Mouse (Mus musculus): ENCODE results near the gene Tulp2. TPM values are rescaled to one million over a fixed set of nuclear protein-coding genes. Genes with fewer than 3 reads are reported as not detected.
"Not testable (repeated sequence)": the region's sequence is repeated elsewhere in the genome, so short reads cannot be mapped to it uniquely, and the experiment has no call there.

Tulp2 gene
- polyA plus RNA-seq, 1 experiment from 2014 or later, result 1.5 TPM

DNA sequence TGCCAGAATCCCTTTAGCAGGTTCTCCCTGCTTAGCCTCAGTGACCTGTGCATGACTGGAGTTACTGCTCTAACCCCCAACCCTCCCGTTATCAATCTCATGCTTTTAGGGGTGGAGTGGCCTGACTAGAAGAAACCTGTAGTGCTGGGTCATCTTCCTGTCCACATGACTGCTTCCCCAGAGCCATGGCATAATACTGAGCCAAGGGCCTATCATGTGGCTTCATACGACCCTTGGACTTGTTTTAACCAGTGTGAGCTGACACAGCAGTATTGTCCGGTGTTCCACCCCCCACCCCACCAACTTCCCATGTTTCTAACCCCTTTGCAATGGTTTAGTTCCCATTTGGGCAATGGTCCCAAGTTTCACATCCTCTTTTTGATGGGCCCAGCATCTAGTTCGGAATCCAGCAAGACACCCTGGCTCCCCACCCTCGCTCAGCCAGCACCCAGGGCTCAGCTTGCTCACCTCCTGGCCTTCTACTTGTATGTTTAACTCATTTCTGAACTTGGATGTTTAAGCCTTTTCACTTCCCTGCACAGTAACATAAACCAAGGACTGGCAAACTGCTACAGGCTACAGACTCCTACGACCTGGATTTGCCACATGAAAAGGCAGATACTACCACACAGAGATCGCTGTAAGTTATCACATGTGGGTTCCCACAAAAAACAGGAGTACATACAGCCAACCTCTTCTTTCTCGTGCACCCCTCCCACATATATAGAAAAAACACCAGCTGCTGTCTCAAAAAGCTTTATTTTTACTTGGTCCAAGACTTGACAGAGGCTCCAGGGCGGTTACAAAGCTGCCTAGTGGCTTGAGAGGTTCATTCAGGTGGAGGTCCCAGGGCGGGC is 24.2 kb upstream of the Tulp2 start:
- peak overlapping the region; percentile 70 for H3K4me3 ChIP-seq (ENCODE audit: low read depth, low read length)
- no peak for ATAC-seq (replicated peaks; ENCODE audit: insufficient number of reproducible peaks, low FRiP score, low TSS enrichment)
- peaks cover 21% of the 10 kb centered on the region for H3K36me3 ChIP-seq (ENCODE audit: control insufficient read depth, insufficient read depth, low read length)
- peak overlapping the region; percentile 57 for H3K27ac ChIP-seq (ENCODE audit: low read depth, low read length)
- H3K9ac ChIP-seq (ENCODE audit: low read depth, low read length), result peak overlapping the region; percentile 49
- WGBS (ENCODE audit: insufficient replicate concordance), result 56% methylated on average over 9 of the region's 10 CpGs
- H3K9me3 ChIP-seq (replicated peaks; ENCODE audit: control insufficient read depth, low read length), result no peaks in the 10 kb centered on the region
- H3K27me3 ChIP-seq (ENCODE audit: control insufficient read depth, insufficient read depth, low read length), result no peaks in the 10 kb centered on the region
- peak overlapping the region; percentile 80 for H3K4me2 ChIP-seq
- peaks cover 27% of the 10 kb centered on the region for H3K4me1 ChIP-seq (ENCODE audit: control insufficient read depth, insufficient read depth, low read length)

DNA sequence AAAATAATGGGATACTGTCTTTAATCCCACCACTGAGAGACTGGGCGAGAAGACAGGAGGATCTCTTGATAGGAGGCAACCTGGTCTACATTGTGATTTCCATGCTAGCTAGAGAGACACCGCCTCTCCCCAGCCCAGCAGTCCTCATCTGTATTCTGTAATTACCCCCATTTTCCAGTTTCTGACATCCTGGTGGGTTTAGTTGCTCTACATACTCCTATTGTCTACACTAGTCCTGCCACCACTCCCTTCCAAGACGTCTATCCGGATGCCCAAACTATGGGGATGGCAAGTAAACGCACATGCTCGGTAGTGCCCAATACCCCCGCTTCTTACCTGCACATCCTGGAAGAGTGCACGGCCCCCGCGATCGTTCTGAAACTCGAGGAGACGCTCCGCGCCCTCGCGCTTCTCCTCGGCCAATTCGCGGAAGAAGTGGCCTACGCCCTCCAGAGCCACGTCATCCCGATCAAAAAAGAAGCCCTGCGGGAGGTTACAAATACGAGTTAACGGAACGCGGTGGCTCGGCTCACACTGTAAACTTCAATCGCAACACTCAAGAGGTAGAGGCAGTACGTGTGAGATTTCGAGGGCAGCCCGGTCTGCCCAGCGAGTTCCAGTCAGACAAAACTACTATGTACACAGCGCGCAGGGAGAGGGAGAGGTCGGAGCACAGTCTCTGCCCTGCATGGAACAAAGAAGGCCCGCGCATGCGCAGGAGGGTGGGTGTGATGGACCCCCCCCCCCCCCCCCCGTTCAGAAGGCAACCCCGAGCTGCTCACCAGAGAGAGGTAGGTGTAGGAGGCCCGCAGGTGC is 22.7 kb upstream of the Tulp2 start:
- Histone ChIP-seq H3K36me3 (ENCODE audit: control insufficient read depth, insufficient read depth, low read length) (peaks cover 23% of the 10 kb centered on the region), H3K27me3 (ENCODE audit: control insufficient read depth, insufficient read depth, low read length) (no peaks in the 10 kb centered on the region), H3K27ac (ENCODE audit: low read depth, low read length) (peak overlapping the region; percentile 93), H3K4me1 (ENCODE audit: control insufficient read depth, insufficient read depth, low read length) (peaks cover 27% of the 10 kb centered on the region), H3K9me3 (replicated peaks; ENCODE audit: control insufficient read depth, low read length) (no peaks in the 10 kb centered on the region), H3K9ac (ENCODE audit: low read depth, low read length) (peak overlapping the region; percentile 94), H3K4me2 (peak overlapping the region; percentile 80), H3K4me3 (ENCODE audit: low read depth, low read length) (peak overlapping the region; percentile 70)
- under 1% methylated on average over 42 of the region's 43 CpGs for WGBS (ENCODE audit: insufficient replicate concordance)
- ATAC-seq (replicated peaks; ENCODE audit: insufficient number of reproducible peaks, low FRiP score, low TSS enrichment), result peak; percentile 60

DNA sequence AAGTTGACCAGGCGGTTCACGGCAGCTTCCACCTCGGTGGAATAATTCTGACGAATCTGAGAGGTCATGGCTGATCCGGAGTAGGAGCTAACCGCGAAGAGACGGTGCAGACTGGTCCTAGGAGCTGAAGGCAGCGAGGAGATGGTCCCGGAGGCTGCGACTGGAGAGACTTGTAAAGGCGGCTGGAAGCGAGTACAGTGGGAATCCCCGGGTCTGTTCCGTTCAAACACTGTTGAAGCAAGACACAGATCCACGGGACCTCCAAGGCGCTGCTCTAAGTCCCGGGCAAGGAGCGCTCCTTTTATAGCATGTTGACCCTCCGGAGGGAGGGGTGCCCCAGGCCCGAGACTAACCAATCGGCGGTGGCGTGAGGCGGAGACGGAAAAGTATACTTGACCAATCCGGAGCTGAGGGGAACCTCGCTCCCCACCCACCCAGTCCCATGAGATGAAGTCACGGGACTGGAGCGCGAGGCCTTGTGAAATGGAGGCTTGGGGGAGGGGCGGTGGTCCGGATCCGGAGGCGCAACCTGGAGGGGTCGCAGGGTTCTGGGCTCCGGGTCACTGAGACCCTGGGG is 22.0 kb upstream of the Tulp2 start, which contains the start of gene Ftl1:
Gene Ftl1 (minus strand): TSS at position 321 of the 577 bp plus-strand sequence.
- WGBS (ENCODE audit: insufficient replicate concordance), result 0% methylated on average over 23 of the region's 37 CpGs
- Histone ChIP-seq H3K36me3 (ENCODE audit: control insufficient read depth, insufficient read depth, low read length) (peaks cover 20% of the 10 kb centered on the region), H3K9ac (ENCODE audit: low read depth, low read length) (peak within 1 kb of the TSS; percentile 94), H3K4me1 (ENCODE audit: control insufficient read depth, insufficient read depth, low read length) (peaks cover 27% of the 10 kb centered on the region), H3K4me3 (ENCODE audit: low read depth, low read length) (peak within 1 kb of the TSS; percentile 70), H3K4me2 (peak within 1 kb of the TSS; percentile 80), H3K27ac (ENCODE audit: low read depth, low read length) (peak within 1 kb of the TSS; percentile 93)
- ATAC-seq (replicated peaks; ENCODE audit: insufficient number of reproducible peaks, low FRiP score, low TSS enrichment), result peak; percentile 94
- not testable (repeated sequence) for H3K27me3 ChIP-seq (ENCODE audit: control insufficient read depth, insufficient read depth, low read length); H3K9me3 ChIP-seq (replicated peaks; ENCODE audit: control insufficient read depth, low read length)

DNA sequence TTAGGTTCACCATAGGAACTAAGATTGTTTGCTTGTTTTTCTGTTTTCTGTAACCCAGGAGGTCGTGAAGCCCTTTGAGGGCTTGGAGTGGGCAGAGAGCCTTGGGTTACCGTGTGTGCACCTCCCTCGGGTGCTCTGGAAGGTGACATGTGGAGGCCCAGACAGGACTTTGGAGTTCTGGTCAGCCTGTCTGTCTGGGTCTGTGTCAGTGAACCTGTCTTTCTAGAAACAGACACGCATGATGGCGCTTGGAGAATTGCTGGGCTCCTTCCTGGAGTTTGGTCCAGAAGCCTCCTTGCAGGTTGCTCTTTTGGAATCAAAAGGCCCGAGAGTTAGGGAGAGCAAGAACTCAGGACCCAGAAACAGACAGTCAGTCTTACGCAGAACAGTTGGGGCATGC is 21.3 kb upstream of the Tulp2 start:
- Histone ChIP-seq H3K9me3 (replicated peaks; ENCODE audit: control insufficient read depth, low read length) (no peaks in the 10 kb centered on the region), H3K36me3 (ENCODE audit: control insufficient read depth, insufficient read depth, low read length) (peaks cover 23% of the 10 kb centered on the region)

DNA sequence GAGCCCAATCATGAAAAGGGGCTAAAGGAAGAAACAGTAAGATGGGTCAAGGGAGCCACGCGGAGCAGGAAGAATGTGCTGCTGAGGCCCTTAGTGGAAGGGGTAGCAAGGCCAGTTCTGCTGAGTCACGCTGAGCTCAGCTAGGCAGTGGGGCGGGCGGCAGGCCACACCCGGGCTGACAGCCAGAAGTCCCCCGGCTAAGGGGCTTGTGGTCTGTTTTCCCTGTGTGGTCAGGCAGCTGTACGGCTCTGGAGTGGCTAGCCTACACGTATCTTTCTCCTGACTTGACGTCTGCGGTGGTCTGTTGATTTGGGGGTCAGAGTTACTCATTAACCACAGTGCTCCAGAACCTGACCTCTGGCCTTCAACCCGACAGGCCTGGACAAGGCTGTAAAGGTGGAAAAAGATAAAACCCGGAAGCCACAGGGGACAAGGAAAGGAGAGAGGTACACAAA is 20.8 kb upstream of the Tulp2 start:
- H3K36me3 ChIP-seq (ENCODE audit: control insufficient read depth, insufficient read depth, low read length), result peaks cover 26% of the 10 kb centered on the region
- 9% methylated on average over 13 of the region's 13 CpGs for WGBS (ENCODE audit: insufficient replicate concordance)
- no peak for ATAC-seq (replicated peaks; ENCODE audit: insufficient number of reproducible peaks, low FRiP score, low TSS enrichment)

More for the DNA sequence above, 21.3 kb upstream of the Tulp2 start:
- Histone ChIP-seq H3K27me3 (ENCODE audit: control insufficient read depth, insufficient read depth, low read length) (no peaks in the 10 kb centered on the region), H3K4me1 (ENCODE audit: control insufficient read depth, insufficient read depth, low read length) (peaks cover 28% of the 10 kb centered on the region), H3K4me3 (ENCODE audit: low read depth, low read length) (peak overlapping the region; percentile 70), H3K9ac (ENCODE audit: low read depth, low read length) (peak overlapping the region; percentile 70), H3K4me2 (peak overlapping the region; percentile 71), H3K27ac (ENCODE audit: low read depth, low read length) (peak overlapping the region; percentile 93)
- ATAC-seq (replicated peaks; ENCODE audit: insufficient number of reproducible peaks, low FRiP score, low TSS enrichment), result no peak
- whole genome bisulfite sequencing (ENCODE audit: insufficient replicate concordance), result 63% methylated on average over 7 of the region's 7 CpGs

DNA sequence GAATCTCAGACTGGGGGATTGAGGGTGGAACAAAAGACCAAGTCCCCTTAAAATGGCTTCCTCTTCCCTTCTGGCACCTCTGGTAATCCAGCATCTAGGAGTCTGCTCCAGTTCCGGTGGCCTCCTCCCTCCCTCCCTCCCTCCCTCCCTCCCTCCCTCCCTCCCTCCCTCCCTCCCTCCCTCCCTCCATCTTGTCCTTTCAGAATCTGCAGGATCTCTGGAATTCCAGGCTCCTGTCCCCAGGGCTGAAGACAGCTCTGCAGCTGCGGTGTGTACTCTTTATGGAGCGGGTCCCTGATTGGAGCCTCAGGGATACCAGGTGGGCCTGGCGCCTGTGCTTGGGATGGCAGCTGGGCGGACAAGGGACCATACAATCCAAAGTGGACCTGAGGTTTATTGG is 20.4 kb upstream of the Tulp2 start:
- peak overlapping the region; percentile 70; the same call in 1 of the 2 replicates for H3K9ac ChIP-seq (ENCODE audit: low read depth, low read length)
- H3K4me1 ChIP-seq (ENCODE audit: control insufficient read depth, insufficient read depth, low read length), result peaks cover 36% of the 10 kb centered on the region
- no peaks in the 10 kb centered on the region for H3K9me3 ChIP-seq (replicated peaks; ENCODE audit: control insufficient read depth, low read length)
- 62% methylated on average over 4 of the region's 5 CpGs for WGBS (ENCODE audit: insufficient replicate concordance)
- ATAC-seq (replicated peaks; ENCODE audit: insufficient number of reproducible peaks, low FRiP score, low TSS enrichment), result no peak
- H3K4me3 ChIP-seq (ENCODE audit: low read depth, low read length), result no peak overlapping the region
- peak overlapping the region; percentile 71 for H3K4me2 ChIP-seq
- H3K36me3 ChIP-seq (ENCODE audit: control insufficient read depth, insufficient read depth, low read length), result peaks cover 26% of the 10 kb centered on the region
- H3K27me3 ChIP-seq (ENCODE audit: control insufficient read depth, insufficient read depth, low read length), result no peaks in the 10 kb centered on the region
- peak overlapping the region; percentile 93 for H3K27ac ChIP-seq (ENCODE audit: low read depth, low read length)

More for the DNA sequence above, 20.8 kb upstream of the Tulp2 start:
- Histone ChIP-seq H3K4me2 (peak overlapping the region; percentile 71), H3K27me3 (ENCODE audit: control insufficient read depth, insufficient read depth, low read length) (no peaks in the 10 kb centered on the region), H3K4me3 (ENCODE audit: low read depth, low read length) (0 out of 2 replicates have a peak overlapping the region, but pooled peaks have one; percentile 13), H3K27ac (ENCODE audit: low read depth, low read length) (peak overlapping the region; percentile 93), H3K4me1 (ENCODE audit: control insufficient read depth, insufficient read depth, low read length) (peaks cover 33% of the 10 kb centered on the region), H3K9ac (ENCODE audit: low read depth, low read length) (peak overlapping the region; percentile 70), H3K9me3 (replicated peaks; ENCODE audit: control insufficient read depth, low read length) (no peaks in the 10 kb centered on the region)

DNA sequence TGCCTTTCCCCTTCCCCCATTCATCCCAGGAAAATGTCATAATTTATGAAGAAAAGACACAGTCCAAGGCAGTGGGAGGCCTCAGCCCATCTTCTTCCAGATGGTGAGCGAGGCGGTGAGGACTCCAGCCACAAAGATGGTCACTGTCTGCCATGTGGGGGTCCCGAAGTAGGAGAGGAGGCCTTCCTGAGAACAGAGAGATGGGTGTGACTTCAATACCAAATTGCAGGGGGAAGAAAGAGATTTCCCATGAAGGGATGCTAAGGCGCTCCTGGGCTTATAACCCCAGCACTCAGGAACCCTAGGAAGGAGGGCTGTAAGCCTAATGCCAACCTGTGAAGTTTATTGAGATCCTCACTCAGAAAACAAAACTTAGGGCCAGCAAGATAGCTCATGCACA is 19.9 kb upstream of the Tulp2 start:
- Histone ChIP-seq H3K27me3 (ENCODE audit: control insufficient read depth, insufficient read depth, low read length) (no peaks in the 10 kb centered on the region), H3K36me3 (ENCODE audit: control insufficient read depth, insufficient read depth, low read length) (peaks cover 26% of the 10 kb centered on the region), H3K9ac (ENCODE audit: low read depth, low read length) (0 out of 2 replicates have a peak overlapping the region, but pooled peaks have one; percentile 12), H3K4me3 (ENCODE audit: low read depth, low read length) (no peak overlapping the region), H3K9me3 (replicated peaks; ENCODE audit: control insufficient read depth, low read length) (no peaks in the 10 kb centered on the region), H3K27ac (ENCODE audit: low read depth, low read length) (0 out of 2 replicates have a peak overlapping the region, but pooled peaks have one; percentile 0), H3K4me1 (ENCODE audit: control insufficient read depth, insufficient read depth, low read length) (peaks cover 34% of the 10 kb centered on the region), H3K4me2 (peak overlapping the region; percentile 20)
- 90% methylated on average over 4 of the region's 4 CpGs for WGBS (ENCODE audit: insufficient replicate concordance)
- no peak for ATAC-seq (replicated peaks; ENCODE audit: insufficient number of reproducible peaks, low FRiP score, low TSS enrichment)

DNA sequence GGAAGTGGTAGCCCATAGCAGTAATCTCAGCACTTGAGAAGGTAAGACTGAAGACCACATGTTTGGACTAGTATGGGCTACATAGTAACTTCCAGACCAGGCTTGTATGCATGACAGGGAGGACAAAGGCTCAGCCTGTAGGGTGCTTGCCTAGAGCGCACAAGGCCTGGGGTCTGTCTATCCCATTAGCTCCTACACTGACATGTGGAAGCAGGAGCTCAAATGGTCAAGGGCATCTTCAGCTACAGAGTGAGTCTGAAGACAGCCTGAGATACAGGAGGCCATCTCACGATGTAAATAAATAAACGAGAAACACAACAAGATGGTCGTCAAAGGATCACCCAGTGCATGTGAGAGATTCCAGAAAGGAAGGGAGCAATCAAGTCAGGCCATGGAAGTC is 19.4 kb upstream of the Tulp2 start:
- Histone ChIP-seq H3K27me3 (ENCODE audit: control insufficient read depth, insufficient read depth, low read length) (no peaks in the 10 kb centered on the region), H3K4me2 (no peak overlapping the region), H3K27ac (ENCODE audit: low read depth, low read length) (no peak overlapping the region), H3K4me1 (ENCODE audit: control insufficient read depth, insufficient read depth, low read length) (peaks cover 28% of the 10 kb centered on the region), H3K4me3 (ENCODE audit: low read depth, low read length) (no peak overlapping the region), H3K9me3 (replicated peaks; ENCODE audit: control insufficient read depth, low read length) (no peaks in the 10 kb centered on the region), H3K36me3 (ENCODE audit: control insufficient read depth, insufficient read depth, low read length) (peaks cover 21% of the 10 kb centered on the region), H3K9ac (ENCODE audit: low read depth, low read length) (no peak overlapping the region)
- no peak for ATAC-seq (replicated peaks; ENCODE audit: insufficient number of reproducible peaks, low FRiP score, low TSS enrichment)
- WGBS (ENCODE audit: insufficient replicate concordance), result 82% methylated on average over 4 of the region's 4 CpGs

All from heart, embryonic 11.5 days (tissue).